Mouse (Mus musculus): ENCODE data around the gene Npcd.

- no peak for TF ChIP-seq POLR2A (IDR thresholded peaks at IDR 0.05; ENCODE audit: control insufficient read depth, extremely low read depth, insufficient read depth, low read length, poor library complexity)
- TF ChIP-seq CTCF (IDR thresholded peaks at IDR 0.05; ENCODE audit: borderline replicate concordance, control insufficient read depth, extremely low read depth, insufficient read depth, low read length, poor library complexity), result no peak
Observed at GRCm38 (mm10) chr15:79753873-79754272, 80.2 kb downstream of the Npcd start.
